Mouse (Mus musculus) forebrain, embryonic 15.5 days (tissue): ENCODE measurements around the gene Apaf1. TPM values are rescaled to one million over a fixed set of nuclear protein-coding genes. Genes with fewer than 3 reads are reported as not detected.

Experiments used
- ATAC-seq: fragments of 200-750 bp; cut with Nextera tagmentation; replicated peaks from 2 replicates; pipeline ENCODE4 v1.8.0; 2017; ENCODE audit warnings: mild to moderate bottlenecking, moderate TSS enrichment, moderate library complexity
- H3K27ac ChIP-seq: fragments of 300-500 bp; sonication (generic); replicated peaks from 2 replicates; pipeline ENCODE4 v1.5.1; 2015; ENCODE audit warnings: mild to moderate bottlenecking, inconsistent platforms
- H3K27me3 ChIP-seq: fragments of 300-500 bp; sonication (generic); 2 replicates; pipeline ENCODE4 v1.6.1; 2015; ENCODE audit warnings: inconsistent platforms
- H3K36me3 ChIP-seq: fragments of 300-500 bp; sonication (generic); 2 replicates; pipeline ENCODE4 v1.6.1; 2015; ENCODE audit warnings: mild to moderate bottlenecking, inconsistent platforms
- H3K4me1 ChIP-seq: fragments of 300-500 bp; sonication (generic); 2 replicates; pipeline ENCODE4 v1.6.1; 2015; ENCODE audit warnings: inconsistent platforms
- H3K4me2 ChIP-seq: fragments of 300-500 bp; sonication (generic); replicated peaks from 2 replicates; pipeline ENCODE4 v1.6.1; 2015; ENCODE audit warnings: mild to moderate bottlenecking, inconsistent platforms
- H3K4me3 ChIP-seq: fragments of 300-500 bp; sonication (generic); 2 replicates; pipeline ENCODE4 v1.5.1; 2015; ENCODE audit warnings: mild to moderate bottlenecking, inconsistent platforms
- H3K9ac ChIP-seq: fragments of 300-500 bp; sonication (generic); replicated peaks from 2 replicates; pipeline ENCODE4 v1.6.1; 2015; ENCODE audit warnings: mild to moderate bottlenecking, inconsistent platforms
- H3K9me3 ChIP-seq: fragments of 300-500 bp; sonication (generic); 2 replicates; pipeline ENCODE4 v1.6.1; 2016; ENCODE audit warnings: inconsistent platforms
- WGBS: fragments of 180-500 bp; shearing (Covaris S2); methylation state at CpG from one replicate; pipeline ENCODE4 v1.1.7; 2015; ENCODE audit warnings: mixed read lengths; 5-methylcytosine and 5-hydroxymethylcytosine counted together
- polyA plus RNA-seq: library from polyadenylated mRNA; unstranded; fragments of >200 nt; fragmentation: Nextera tagmentation; extraction: Ambion mirVana; gene quantifications from 2 replicates; pipeline ENCODE4 v1.2.1, GENCODE M21; 2015

Apaf1 gene
- polyA plus RNA-seq, 1 experiment from 2014 or later: 20.2 TPM

DNA sequence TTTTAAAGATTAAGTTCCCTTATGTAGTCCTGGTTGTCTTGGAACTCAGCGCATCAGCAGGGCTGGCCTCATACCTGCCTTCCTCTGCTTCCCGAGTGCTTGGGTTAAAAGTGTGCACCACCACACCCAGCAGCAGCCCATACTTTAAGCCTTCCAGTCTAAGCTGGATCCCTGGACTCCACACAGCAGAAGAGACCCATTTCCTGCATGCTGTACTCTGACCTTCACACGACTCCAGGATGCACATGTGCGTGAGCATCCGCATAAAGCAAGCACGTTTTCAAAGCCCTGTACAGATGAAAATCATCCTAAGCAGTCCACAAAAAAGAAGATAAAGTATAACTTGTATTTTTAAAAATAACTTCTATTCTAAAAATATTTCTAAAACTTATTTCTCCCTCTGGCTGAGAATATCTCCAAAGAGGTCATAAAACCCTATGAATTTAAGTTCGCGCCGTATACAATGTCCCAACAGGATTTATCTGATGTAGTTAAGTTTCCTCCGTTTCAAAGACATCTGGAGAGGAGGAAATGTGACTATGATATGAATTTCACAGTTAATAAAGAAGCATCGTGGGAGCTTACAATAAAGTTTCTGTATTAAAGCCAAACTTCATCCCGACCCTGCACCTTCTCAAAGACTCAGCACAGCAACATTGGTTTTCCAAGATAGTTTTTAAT is 76.6 kb downstream of the Apaf1 start:
- H3K27ac ChIP-seq: no peak overlapping the region
- H3K4me3 ChIP-seq: no peak overlapping the region
- no peak overlapping the region for H3K4me2 ChIP-seq
- no peak overlapping the region for H3K9ac ChIP-seq
- peaks cover 3% of the 10 kb centered on the region for H3K4me1 ChIP-seq
- ATAC-seq: no peak
- peaks cover 2% of the 10 kb centered on the region; the same call in 1 of the 2 replicates for H3K36me3 ChIP-seq
- WGBS: 90% methylated on average over 12 of the region's 12 CpGs
- H3K9me3 ChIP-seq: no peaks in the 10 kb centered on the region
- H3K27me3 ChIP-seq: no peaks in the 10 kb centered on the region

DNA sequence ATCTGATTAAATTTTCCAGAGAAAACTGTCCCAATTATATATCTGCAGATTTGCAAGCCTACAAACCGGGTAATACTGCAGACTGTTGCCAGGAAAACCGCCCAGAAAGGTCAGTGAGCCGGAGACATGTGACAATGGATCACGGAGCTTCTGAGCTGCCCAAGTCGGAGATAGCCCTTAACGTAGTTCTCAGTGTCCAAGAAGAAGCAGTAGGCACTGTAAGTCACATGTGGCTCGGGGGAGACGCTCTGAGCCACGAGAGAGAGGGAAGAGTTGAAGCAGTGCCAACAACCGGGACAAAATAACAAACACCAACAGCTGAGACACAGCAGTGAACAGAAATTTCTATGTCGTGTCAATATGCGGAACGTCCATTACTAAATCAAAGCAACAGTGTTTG is 81.1 kb downstream of the Apaf1 start:
- H3K36me3 ChIP-seq: 0 out of 2 replicates have a peak, but pooled peaks cover 6% of the 10 kb centered on the region
- H3K9ac ChIP-seq: no peak overlapping the region
- peak; percentile 46; the same call in 1 of the 2 replicates for ATAC-seq
- peak overlapping the region; percentile 42; the same call in 1 of the 2 replicates for H3K27ac ChIP-seq
- no peak overlapping the region for H3K4me3 ChIP-seq
- no peaks in the 10 kb centered on the region for H3K27me3 ChIP-seq
- H3K9me3 ChIP-seq: no peaks in the 10 kb centered on the region
- WGBS: 41% methylated on average over 13 of the region's 13 CpGs
- peaks cover 3% of the 10 kb centered on the region for H3K4me1 ChIP-seq
- H3K4me2 ChIP-seq: peak overlapping the region; percentile 9; the same call in 1 of the 2 replicates

DNA sequence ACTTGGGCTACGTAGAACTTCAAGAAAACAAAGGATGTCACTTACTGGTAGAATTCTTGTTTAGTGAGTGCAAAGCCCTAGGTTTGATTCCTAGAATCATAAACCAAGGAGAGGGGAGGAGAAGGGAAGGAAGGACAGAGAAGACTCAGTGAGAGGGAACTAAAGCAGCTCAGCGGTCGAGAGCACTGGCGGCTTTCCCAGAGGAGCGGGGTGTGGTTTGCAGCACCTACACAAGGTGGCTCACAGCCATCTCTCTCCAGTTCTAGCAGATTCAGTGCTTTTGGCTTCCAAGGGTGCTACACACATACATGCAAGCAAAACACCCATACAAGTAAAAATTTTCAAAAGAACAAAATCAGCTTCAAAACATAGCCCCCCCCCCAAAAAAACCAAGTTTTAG is 82.7 kb downstream of the Apaf1 start:
- Histone ChIP-seq H3K4me2 (no peak overlapping the region), H3K4me3 (no peak overlapping the region), H3K36me3 (peaks cover 13% of the 10 kb centered on the region; the same call in 1 of the 2 replicates), H3K9me3 (no peaks in the 10 kb centered on the region), H3K27ac (no peak overlapping the region), H3K27me3 (no peaks in the 10 kb centered on the region), H3K9ac (no peak overlapping the region), H3K4me1 (peaks cover 3% of the 10 kb centered on the region)
- WGBS: 78% methylated on average over 5 of the region's 5 CpGs
- no peak for ATAC-seq

DNA sequence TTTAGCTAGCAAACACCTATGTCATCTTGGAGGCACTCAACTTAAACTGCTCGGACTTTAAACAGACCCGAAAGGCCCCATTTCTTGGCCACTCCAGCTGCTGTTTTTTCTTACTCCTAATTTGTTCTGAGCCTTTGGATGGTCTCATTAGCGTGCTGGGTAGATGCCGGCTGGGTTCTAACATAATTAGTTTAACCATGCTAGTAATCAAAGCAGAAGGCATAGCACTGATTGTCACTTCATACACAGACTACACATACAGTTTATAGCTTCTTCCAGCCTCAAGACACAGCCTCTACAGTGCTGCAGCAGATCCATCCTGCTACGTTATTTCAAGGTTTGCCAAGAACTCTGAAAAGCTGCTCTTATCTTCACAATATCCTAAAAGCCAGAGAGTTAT is 88.7 kb downstream of the Apaf1 start:
- Histone ChIP-seq H3K4me3 (no peak overlapping the region), H3K4me1 (no peaks in the 10 kb centered on the region), H3K36me3 (peaks cover 18% of the 10 kb centered on the region; the same call in 1 of the 2 replicates), H3K27ac (no peak overlapping the region), H3K4me2 (no peak overlapping the region), H3K9ac (no peak overlapping the region), H3K9me3 (no peaks in the 10 kb centered on the region), H3K27me3 (no peaks in the 10 kb centered on the region)
- peak; percentile 53; the same call in 1 of the 2 replicates for ATAC-seq
- 35% methylated on average over 5 of the region's 5 CpGs for WGBS

DNA sequence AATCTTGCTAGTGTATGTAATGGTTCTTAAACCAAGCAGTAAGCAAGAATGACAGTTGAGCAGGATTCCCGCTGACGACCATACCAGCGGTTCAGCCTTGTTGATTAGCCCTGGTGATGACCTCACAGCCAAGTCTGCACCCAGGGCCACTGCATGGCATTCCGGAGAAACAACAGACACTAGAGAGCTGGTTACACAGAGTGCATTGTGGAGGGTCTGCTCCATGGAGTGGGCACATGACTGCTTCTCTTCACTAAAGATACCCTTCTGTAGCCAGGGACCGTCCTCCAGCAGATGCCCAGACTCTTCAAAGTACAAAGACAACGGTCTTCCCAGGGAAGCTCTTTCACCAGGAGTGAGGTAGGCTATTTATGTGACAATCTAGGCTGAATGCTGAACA is 90.3 kb downstream of the Apaf1 start:
- no peaks in the 10 kb centered on the region for H3K27me3 ChIP-seq
- H3K4me2 ChIP-seq: no peak overlapping the region
- H3K4me1 ChIP-seq: no peaks in the 10 kb centered on the region
- no peaks in the 10 kb centered on the region for H3K9me3 ChIP-seq
- no peak overlapping the region for H3K27ac ChIP-seq
- H3K4me3 ChIP-seq: no peak overlapping the region
- no peak for ATAC-seq
- H3K9ac ChIP-seq: no peak overlapping the region
- WGBS: 74% methylated on average over 6 of the region's 6 CpGs
- H3K36me3 ChIP-seq: peaks cover 18% of the 10 kb centered on the region; the same call in 1 of the 2 replicates

- H3K27ac ChIP-seq: no peak overlapping the region
- H3K9me3 ChIP-seq: no peaks in the 10 kb centered on the region
- H3K9ac ChIP-seq: no peak overlapping the region
- H3K36me3 ChIP-seq: peaks cover 5% of the 10 kb centered on the region; the same call in 1 of the 2 replicates
- H3K4me3 ChIP-seq: no peak overlapping the region
- 94% methylated on average over 6 of the region's 6 CpGs for WGBS
- no peaks in the 10 kb centered on the region for H3K4me1 ChIP-seq
- H3K27me3 ChIP-seq: no peaks in the 10 kb centered on the region
- H3K4me2 ChIP-seq: no peak overlapping the region
- ATAC-seq: no peak
These were observed 92.2 kb downstream of the Apaf1 start for GRCm38 (mm10) chr10:90990340-90990739.

DNA sequence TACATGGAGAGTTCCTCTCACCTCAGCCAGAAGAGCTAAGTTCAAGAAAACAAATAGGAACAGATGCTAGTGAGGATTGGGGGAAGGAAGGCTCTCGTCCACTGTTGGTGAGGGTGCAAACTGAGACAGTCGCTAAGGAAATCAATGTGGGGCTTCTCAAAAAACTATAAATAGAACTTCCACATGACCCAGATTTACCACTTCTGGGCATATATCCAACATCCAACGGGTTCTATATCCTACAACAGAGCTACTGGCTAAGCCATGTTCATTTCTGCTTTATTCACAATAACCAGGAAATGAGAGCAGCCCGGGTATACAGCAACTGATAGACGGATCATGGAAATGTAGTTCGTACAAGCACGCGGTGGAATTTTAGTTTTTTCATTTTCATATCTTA is 99.5 kb downstream of the Apaf1 start:
- Histone ChIP-seq H3K27ac (no peak overlapping the region), H3K36me3 (no peaks in the 10 kb centered on the region), H3K4me2 (no peak overlapping the region), H3K4me3 (no peak overlapping the region), H3K4me1 (no peaks in the 10 kb centered on the region), H3K27me3 (no peaks in the 10 kb centered on the region), H3K9ac (no peak overlapping the region), H3K9me3 (no peaks in the 10 kb centered on the region)
- 75% methylated on average over 8 of the region's 8 CpGs for WGBS
- no peak for ATAC-seq

- WGBS: 95% methylated on average over 4 of the region's 4 CpGs
- H3K9ac ChIP-seq: no peak overlapping the region
- H3K9me3 ChIP-seq: no peaks in the 10 kb centered on the region
- no peak overlapping the region for H3K4me3 ChIP-seq
- H3K27ac ChIP-seq: no peak overlapping the region
- ATAC-seq: no peak
- no peaks in the 10 kb centered on the region for H3K36me3 ChIP-seq
- no peak overlapping the region for H3K4me2 ChIP-seq
- H3K4me1 ChIP-seq: no peaks in the 10 kb centered on the region
- H3K27me3 ChIP-seq: no peaks in the 10 kb centered on the region
These were observed 100.8 kb downstream of the Apaf1 start for GRCm38 (mm10) chr10:90981811-90982210.

- Histone ChIP-seq H3K27me3 (peaks cover under 1% of the 10 kb centered on the region; the same call in 1 of the 2 replicates), H3K4me1 (peaks cover 12% of the 10 kb centered on the region), H3K4me3 (no peak overlapping the region), H3K36me3 (no peaks in the 10 kb centered on the region), H3K4me2 (no peak overlapping the region), H3K27ac (no peak overlapping the region), H3K9ac (no peak overlapping the region), H3K9me3 (no peaks in the 10 kb centered on the region)
- no peak for ATAC-seq
- 83% methylated on average over 6 of the region's 6 CpGs for WGBS
These were observed 108.1 kb downstream of the Apaf1 start for GRCm38 (mm10) chr10:90974491-90974890.

- no peaks in the 10 kb centered on the region for H3K36me3 ChIP-seq
- H3K9ac ChIP-seq: no peak overlapping the region
- WGBS: 82% methylated on average over 2 of the region's 2 CpGs
- H3K27me3 ChIP-seq: peaks cover 5% of the 10 kb centered on the region; the same call in 1 of the 2 replicates
- no peak overlapping the region for H3K27ac ChIP-seq
- peaks cover 16% of the 10 kb centered on the region for H3K4me1 ChIP-seq
- ATAC-seq: no peak
- no peak overlapping the region for H3K4me3 ChIP-seq
- H3K4me2 ChIP-seq: no peak overlapping the region
- no peaks in the 10 kb centered on the region for H3K9me3 ChIP-seq
These were observed 108.5 kb downstream of the Apaf1 start for GRCm38 (mm10) chr10:90974084-90974483.

DNA sequence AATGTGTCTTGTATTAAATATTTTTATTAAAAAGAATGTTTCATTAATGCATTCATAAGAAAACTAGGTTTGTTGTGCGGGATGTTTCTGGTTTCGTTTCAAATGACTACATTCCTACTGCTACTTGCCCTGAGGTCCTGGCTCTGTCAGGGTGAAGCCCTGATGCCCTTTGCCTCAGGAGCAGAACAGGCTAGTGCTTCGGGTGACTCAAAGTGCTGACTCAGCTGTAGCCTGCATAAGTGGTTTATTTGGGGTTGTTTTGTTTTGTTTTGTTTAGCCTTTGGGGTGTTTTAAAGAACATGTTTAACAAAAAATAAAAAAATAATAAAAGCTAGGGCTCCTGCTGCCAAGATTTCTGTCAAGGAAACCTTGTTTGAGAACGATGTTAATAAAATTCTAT is 112.0 kb downstream of the Apaf1 start:
- Histone ChIP-seq H3K4me3 (no peak overlapping the region), H3K4me2 (no peak overlapping the region), H3K27ac (no peak overlapping the region), H3K9ac (no peak overlapping the region), H3K36me3 (no peaks in the 10 kb centered on the region), H3K27me3 (peaks cover 13% of the 10 kb centered on the region; the same call in 1 of the 2 replicates), H3K9me3 (no peaks in the 10 kb centered on the region), H3K4me1 (peaks cover 30% of the 10 kb centered on the region)
- 43% methylated on average over 4 of the region's 4 CpGs for WGBS
- ATAC-seq: no peak

DNA sequence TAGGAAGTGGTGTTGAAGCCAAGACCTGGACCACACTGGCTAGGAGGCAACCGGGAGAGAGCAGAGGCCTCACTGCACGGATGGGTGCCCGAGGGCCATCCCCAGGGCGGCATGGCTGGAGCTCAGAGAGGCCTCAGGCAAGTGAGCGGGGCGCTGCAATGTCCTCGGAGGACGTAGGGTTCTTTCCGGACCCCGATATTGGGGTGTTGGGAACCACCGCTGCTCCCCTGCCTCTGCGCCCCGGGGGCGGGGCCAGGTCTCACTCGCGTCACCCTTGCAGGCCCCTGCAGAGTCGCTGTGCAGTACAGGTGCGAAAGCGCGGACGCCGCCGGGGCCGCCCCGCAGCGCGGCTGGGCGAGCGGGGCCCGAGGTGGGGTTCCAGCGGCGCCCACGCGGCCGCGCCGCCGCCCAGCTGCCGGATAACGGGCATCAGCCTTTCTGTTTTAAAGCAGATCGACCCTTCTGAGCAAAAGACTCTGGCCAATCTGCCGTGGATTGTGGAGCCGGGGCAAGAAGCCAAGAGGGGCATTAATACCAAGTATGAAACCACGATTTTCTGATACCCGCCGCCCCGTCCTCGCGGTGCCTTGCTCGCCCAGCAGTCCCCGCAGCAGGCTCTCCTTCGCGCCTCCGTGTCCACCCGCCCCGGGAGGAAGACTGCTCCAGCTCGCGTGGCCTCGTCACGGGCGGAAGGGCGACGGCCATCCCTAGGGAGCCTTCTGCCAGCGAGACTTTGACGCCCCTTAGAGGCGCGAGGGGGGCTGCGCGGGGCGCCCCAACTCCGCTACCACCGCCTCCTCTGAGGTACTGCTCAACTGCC is 113.0 kb downstream of the Apaf1 start:
- peak overlapping the region; percentile 39 for H3K4me3 ChIP-seq
- H3K4me2 ChIP-seq: peak overlapping the region; percentile 67
- peaks cover 13% of the 10 kb centered on the region; the same call in 1 of the 2 replicates for H3K27me3 ChIP-seq
- H3K9me3 ChIP-seq: no peaks in the 10 kb centered on the region
- peak overlapping the region; percentile 37 for H3K9ac ChIP-seq
- H3K36me3 ChIP-seq: no peaks in the 10 kb centered on the region
- H3K4me1 ChIP-seq: peaks cover 30% of the 10 kb centered on the region
- WGBS: 2% methylated on average over 72 of the region's 72 CpGs
- H3K27ac ChIP-seq: no peak overlapping the region
- peak; percentile 51 for ATAC-seq
